Mouse (Mus musculus) subcutaneous adipose tissue, adult 2 months (tissue): ENCODE data around the gene Folr1. TPM values are rescaled to one million over a fixed set of nuclear protein-coding genes. Genes with fewer than 3 reads are reported as not detected.

Source experiments
- polyA plus RNA-seq: library from polyadenylated mRNA; depleted of rRNA; stranded (reverse); fragments of >200 nt; gene quantifications from 2 replicates; pipeline ENCODE4 v1.2.3, GENCODE M21; 2012; ENCODE audit warnings: low replicate concordance; rRNA removed

The Folr1 gene
- 1.2 and 3.9 TPM in 2 replicates for polyA plus RNA-seq

GRCm38 (mm10) chr7:101870629-101871028 lies at the start of gene Folr1:
Gene Folr1 (minus strand): TSS chr7:101870788.

GRCm38 (mm10) chr7:101906287-101906681 lies 35.7 kb upstream of the Folr1 start, which contains the start of gene Tomt:
Gene Tomt (minus strand): TSS chr7:101906359.

GRCm38 (mm10) chr7:101905561-101906286 lies 35.1 kb upstream of the Folr1 start, which contains the start of gene Lamtor1:
Gene Lamtor1 (plus strand): TSS chr7:101905904.

GRCm38 (mm10) chr7:101863415-101863814 lies 7.2 kb downstream of the Folr1 start, which contains the start of gene Anapc15:
Gene Anapc15 (plus strand): TSS chr7:101863715.

GRCm38 (mm10) chr7:101857094-101857493 lies 13.5 kb downstream of the Folr1 start, which contains the start of gene Folr2:
Gene Folr2 (minus strand): TSS chr7:101857194.

GRCm38 (mm10) chr7:101837606-101838471 lies 32.7 kb downstream of the Folr1 start, which contains the start of gene Inppl1:
Gene Inppl1 (minus strand): TSS chr7:101838229.

GRCm38 (mm10) chr7:101817861-101818401 lies 52.7 kb downstream of the Folr1 start, which contains the start of gene Phox2a:
Gene Phox2a (plus strand): TSS chr7:101818313.

Other genes starting within 250 kb of the Folr1 start
- gene Clpb, start 207.2 kb downstream of the Folr1 start, polyA plus RNA-seq: 37.9 and 78.8 TPM in 2 replicates
- gene Phox2a, start 52.5 kb downstream of the Folr1 start, polyA plus RNA-seq: 0.09 TPM in 1 of 2 replicates, not detected in the other
- gene Inppl1, start 32.6 kb downstream of the Folr1 start, polyA plus RNA-seq: 78.0 and 106 TPM in 2 replicates
- 103 and 151 TPM in 2 replicates for gene Folr2, start 13.6 kb downstream of the Folr1 start, polyA plus RNA-seq
- gene Anapc15, start 7.1 kb downstream of the Folr1 start, polyA plus RNA-seq: 56.2 and 63.2 TPM in 2 replicates
- gene Lamtor1, start 35.1 kb upstream of the Folr1 start, polyA plus RNA-seq: 304 and 439 TPM in 2 replicates
- 0.46 and 2.9 TPM in 2 replicates for gene Tomt, start 35.6 kb upstream of the Folr1 start, polyA plus RNA-seq
- 21.2 and 32.2 TPM in 2 replicates for gene Lrrc51, start 63.1 kb upstream of the Folr1 start, polyA plus RNA-seq
- gene Numa1, start 63.3 kb upstream of the Folr1 start, polyA plus RNA-seq: 76.3 and 105 TPM in 2 replicates
- gene Il18bp, start 147.9 kb upstream of the Folr1 start, polyA plus RNA-seq: 15.3 and 21.4 TPM in 2 replicates
- 40.8 and 63.7 TPM in 2 replicates for gene Rnf121, start 194.7 kb upstream of the Folr1 start, polyA plus RNA-seq
- gene Xndc1, start 194.7 kb upstream of the Folr1 start, polyA plus RNA-seq: 17.6 and 38.4 TPM in 2 replicates
- gene Xntrpc, start 194.9 kb upstream of the Folr1 start, polyA plus RNA-seq: 2.3 and 5.2 TPM in 2 replicates
- gene Trpc2, start 212.3 kb upstream of the Folr1 start, polyA plus RNA-seq: 0.62 TPM in 1 of 2 replicates, not detected in the other
- 0.32 TPM in 1 of 2 replicates, not detected in the other for gene Art1, start 231.0 kb upstream of the Folr1 start, polyA plus RNA-seq
- gene Art5, start 238.7 kb upstream of the Folr1 start, polyA plus RNA-seq: 0.53 and 0.95 TPM in 2 replicates
- gene Chrna10, start 246.0 kb upstream of the Folr1 start, polyA plus RNA-seq: 0.09 TPM in 1 of 2 replicates, not detected in the other